Mouse (Mus musculus) CH12.LX (cell line): ENCODE data around the gene Zfp385c. TPM values are rescaled to one million over a fixed set of nuclear protein-coding genes. Genes with fewer than 3 reads are reported as not detected.

ENCODE experiments used
- DNase-seq: peaks from one replicate; pipeline ENCODE4 v3.0.0-alpha.2; 2013; ENCODE audit errors: extremely low read depth
- H3K27ac ChIP-seq: 2 replicates; pipeline ENCODE4 v1.5.1; 2012; ENCODE audit warnings: low read depth, mild to moderate bottlenecking, control low read depth, moderate library complexity; ENCODE audit not compliant: insufficient read depth
- H3K27me3 ChIP-seq: replicated peaks from 2 replicates; pipeline ENCODE3; 2012; ENCODE audit warnings: inconsistent platforms
- H3K36me3 ChIP-seq, 2 experiments: replicated peaks in 1 of 2; 2 replicates each; pipeline versions ENCODE3 to v1.6.1; 2012; ENCODE audit warnings: inconsistent platforms in 1 of 2, low read length in 1 of 2, mild to moderate bottlenecking in 1 of 2, mixed read lengths in 1 of 2, moderate library complexity in 1 of 2; ENCODE audit not compliant: control insufficient read depth in 1 of 2, insufficient read depth in 1 of 2
- H3K4me1 ChIP-seq, 2 experiments: 2 replicates each; pipeline ENCODE4 v1.6.1; 2012; ENCODE audit warnings: inconsistent platforms in 1 of 2, moderate library complexity in 1 of 2; ENCODE audit not compliant: insufficient read depth in 2 of 2, control insufficient read depth in 1 of 2
- H3K4me2 ChIP-seq: 2 replicates; pipeline ENCODE4 v1.6.1; 2012; ENCODE audit warnings: low read depth, mild to moderate bottlenecking, control low read depth; ENCODE audit not compliant: poor library complexity, insufficient read depth, severe bottlenecking
- H3K4me3 ChIP-seq, 3 experiments: fragments of 150-350 bp in 1 of 3; sonication (generic) in 1 of 3; replicated peaks in 1 of 3; 2 replicates each; pipeline versions ENCODE3 to v1.5.1; 2011 to 2012; ENCODE audit warnings: low read depth in 2 of 3, low read length in 2 of 3, mild to moderate bottlenecking in 2 of 3, moderate library complexity in 2 of 3, control low read depth in 1 of 3, improper control_type of control experiment in 1 of 3, inconsistent platforms in 1 of 3, mixed read lengths in 1 of 3; ENCODE audit not compliant: poor library complexity in 1 of 3
- H3K79me2 ChIP-seq: replicated peaks from 2 replicates; pipeline ENCODE4 v1.6.1; 2012; ENCODE audit warnings: mild to moderate bottlenecking, moderate library complexity; ENCODE audit not compliant: control insufficient read depth, poor library complexity, insufficient read depth, severe bottlenecking; ENCODE audit errors: extremely low read depth
- H3K9ac ChIP-seq: 2 replicates; pipeline ENCODE4 v1.6.1; 2012; ENCODE audit warnings: low read depth, mild to moderate bottlenecking, control low read depth, moderate library complexity; ENCODE audit not compliant: insufficient read depth
- H3K9me3 ChIP-seq: replicated peaks from 2 replicates; pipeline ENCODE3; 2012; ENCODE audit warnings: low read length, inconsistent platforms, mixed read lengths
- CHD1 ChIP-seq: IDR thresholded peaks from 2 replicates; pipeline ENCODE4 v1.6.1; 2012; ENCODE audit warnings: low read depth, low read length, improper control_type of control experiment, inconsistent platforms
- CHD2 ChIP-seq: IDR thresholded peaks from 2 replicates; pipeline ENCODE4 v1.6.1; 2011; ENCODE audit warnings: low read length, improper control_type of control experiment
- CTCF ChIP-seq, 2 experiments: IDR thresholded peaks in 1 of 2; conservative IDR thresholded peaks in 1 of 2; 2 replicates each; pipeline ENCODE4 v1.5.1; 2011 to 2012; ENCODE audit warnings: low read depth in 2 of 2, low read length in 2 of 2, improper control_type of control experiment in 1 of 2, inconsistent platforms in 1 of 2, mild to moderate bottlenecking in 1 of 2, moderate library complexity in 1 of 2
- EP300 ChIP-seq: IDR thresholded peaks from 2 replicates; pipeline ENCODE4 v1.6.1; 2011; ENCODE audit warnings: low read length, improper control_type of control experiment
- ETS1 ChIP-seq: conservative IDR thresholded peaks from 2 replicates; pipeline ENCODE4 v1.6.1; 2012; ENCODE audit warnings: low read depth, mild to moderate bottlenecking, inconsistent platforms, low read length, improper control_type of control experiment, moderate library complexity
- GABPA ChIP-seq: IDR thresholded peaks from 2 replicates; pipeline ENCODE4 v1.6.1; 2012; ENCODE audit warnings: low read depth, low read length, improper control_type of control experiment, inconsistent platforms; ENCODE audit not compliant: insufficient replicate concordance
- HCFC1 ChIP-seq: IDR thresholded peaks from 2 replicates; pipeline ENCODE4 v1.6.1; 2012; ENCODE audit warnings: low read depth, mild to moderate bottlenecking, inconsistent platforms, low read length, improper control_type of control experiment
- IRF4 ChIP-seq: IDR thresholded peaks from 2 replicates; pipeline ENCODE4 v1.6.1; 2014; ENCODE audit warnings: low read depth, mild to moderate bottlenecking, inconsistent platforms, low read length, improper control_type of control experiment
- JUND ChIP-seq: conservative IDR thresholded peaks from 2 replicates; pipeline ENCODE4 v1.6.1; 2011; ENCODE audit warnings: low read depth, low read length, improper control_type of control experiment
- MXI1 ChIP-seq: IDR thresholded peaks from 2 replicates; pipeline ENCODE4 v1.6.1; 2011; ENCODE audit warnings: mild to moderate bottlenecking, low read depth, low read length, improper control_type of control experiment
- MYC ChIP-seq: IDR thresholded peaks from 2 replicates; pipeline ENCODE4 v1.6.1; 2011; ENCODE audit warnings: low read depth, mild to moderate bottlenecking, improper control_type of control experiment, low read length
- NRF1 ChIP-seq: IDR thresholded peaks from 2 replicates; pipeline ENCODE4 v1.6.1; 2014; ENCODE audit warnings: low read depth, mild to moderate bottlenecking, inconsistent platforms, low read length, improper control_type of control experiment, moderate library complexity
- PAX5 ChIP-seq: IDR thresholded peaks from 2 replicates; pipeline ENCODE4 v1.6.1; 2012; ENCODE audit warnings: low read length, inconsistent platforms, mixed read lengths
- POLR2A ChIP-seq: IDR thresholded peaks from 2 replicates; pipeline ENCODE4 v1.6.1; 2011; ENCODE audit warnings: low read depth, mild to moderate bottlenecking, improper control_type of control experiment, low read length
- POLR2AphosphoS2 ChIP-seq: IDR thresholded peaks from 2 replicates; pipeline ENCODE4 v1.6.1; 2011; ENCODE audit warnings: low read depth, low read length, improper control_type of control experiment
- RAD21 ChIP-seq: IDR thresholded peaks from 2 replicates; pipeline ENCODE4 v1.6.1; 2011; ENCODE audit warnings: low read depth, mild to moderate bottlenecking, low read length, improper control_type of control experiment, moderate library complexity
- SIN3A ChIP-seq: IDR thresholded peaks from 2 replicates; pipeline ENCODE4 v1.6.1; 2012; ENCODE audit warnings: low read length, improper control_type of control experiment, inconsistent platforms
- TCF12 ChIP-seq: IDR thresholded peaks from 2 replicates; pipeline ENCODE4 v1.6.1; 2014; ENCODE audit warnings: low read depth, mild to moderate bottlenecking, inconsistent platforms, low read length, improper control_type of control experiment
- UBTF ChIP-seq: IDR thresholded peaks from 2 replicates; pipeline ENCODE4 v1.6.1; 2012; ENCODE audit warnings: low read depth, mild to moderate bottlenecking, inconsistent platforms, low read length, improper control_type of control experiment, moderate library complexity
- USF1 ChIP-seq: IDR thresholded peaks from 2 replicates; pipeline ENCODE4 v1.6.1; 2014; ENCODE audit warnings: low read depth, mild to moderate bottlenecking, inconsistent platforms, low read length, improper control_type of control experiment
- USF2 ChIP-seq: conservative IDR thresholded peaks from 2 replicates; pipeline ENCODE4 v1.6.1; 2011; ENCODE audit warnings: low read depth, low read length, improper control_type of control experiment
- ZKSCAN1 ChIP-seq: IDR thresholded peaks from 2 replicates; pipeline ENCODE4 v1.6.1; 2012; ENCODE audit warnings: low read depth, inconsistent platforms, low read length, improper control_type of control experiment, borderline replicate concordance
- ZMIZ1 ChIP-seq: IDR thresholded peaks from 2 replicates; pipeline ENCODE4 v1.6.1; 2012; ENCODE audit warnings: low read depth, mild to moderate bottlenecking, inconsistent platforms, low read length, improper control_type of control experiment
- dilution Hi-C: fragments of 300-500 bp; cut with MboI; formaldehyde crosslinking; loops from 2 replicates; pipeline ENCODE4 v1.14.3; 2020; ENCODE audit warnings: low sequenced_read_pairs; ENCODE audit not compliant: extremely low pct_unique_long_range_greater_than_20kb, extremely low pct_ligation_motif_present
- in situ Hi-C: fragments of 300-500 bp; cut with MboI; formaldehyde crosslinking; loops from 3 replicates; pipeline ENCODE4 v1.14.3; 2019; ENCODE audit warnings: low sequenced_read_pairs, low pct_ligation_motif_present, low pct_unique_long_range_greater_than_20kb, mixed read lengths
- polyA plus RNA-seq: library from polyadenylated mRNA; unstranded; fragments of >175 nt; gene quantifications from 2 replicates; pipeline ENCODE4 v1.2.1, GENCODE M21; 2012; ENCODE audit warnings: low read depth; ENCODE audit not compliant: insufficient read length
- total RNA-seq, 2 experiments: library from RNA; depleted of rRNA; stranded (reverse); fragments of 300-350 nt in 1 of 2; fragments of >200 nt in 1 of 2; gene quantifications; 2 replicates each; pipeline ENCODE4 v1.2.3; 2012 to 2014

Gene Zfp385c
- total and polyA plus RNA-seq, 3 experiments, result 0.08 to 0.14 TPM; not detected in 1

DNA sequence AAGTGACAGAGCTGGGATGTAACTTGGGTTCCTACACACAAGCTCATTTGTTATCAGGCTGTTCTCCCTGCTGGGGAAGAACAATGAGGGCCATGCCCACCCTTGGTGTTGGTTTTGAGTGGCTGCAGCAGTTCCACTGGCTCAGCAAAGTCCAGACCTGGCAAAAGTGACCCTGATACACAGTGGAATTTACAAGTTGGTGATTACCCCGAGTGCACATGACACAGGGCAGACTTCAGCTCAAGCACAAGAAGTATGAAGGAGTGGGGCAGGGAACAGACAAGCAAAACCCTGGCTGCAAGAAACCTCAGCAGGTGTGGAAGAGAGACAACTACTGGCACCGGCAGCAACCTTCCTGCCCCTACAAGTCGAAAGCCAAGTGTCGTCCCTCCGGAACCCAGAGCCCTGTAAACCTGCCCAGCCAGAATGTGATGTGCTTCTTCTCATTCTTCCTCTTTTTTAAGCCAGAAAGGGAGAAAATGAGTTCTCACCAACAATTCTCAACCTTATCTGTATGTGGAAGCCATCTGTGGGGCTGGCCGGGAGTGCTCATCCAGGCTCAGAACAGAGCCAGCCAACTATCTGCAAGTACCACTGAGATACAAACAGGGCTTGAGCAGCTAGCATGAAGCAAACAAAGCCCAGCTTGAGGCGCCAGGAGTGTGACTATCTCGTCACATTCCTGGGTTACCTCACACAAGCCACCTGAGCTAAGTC lies 29.7 kb upstream of the Zfp385c start:
- H3K9me3 ChIP-seq, result no peaks in the 10 kb centered on the region
- H3K79me2 ChIP-seq, result peaks cover 44% of the 10 kb centered on the region
- in situ Hi-C loops, result no loop called here
- peaks cover 30 to 81% of the 10 kb centered on the region in 2 experiments for H3K36me3 ChIP-seq
- no peak overlapping the region for H3K9ac ChIP-seq
- H3K4me3 ChIP-seq, result no peak overlapping the region
- no peak overlapping the region for H3K27ac ChIP-seq
- no peak overlapping the region for H3K4me2 ChIP-seq
- DNase-seq, result no peak
- TF ChIP-seq IRF4, result no peak
- TF ChIP-seq SIN3A, result no peak
- no peak for TF ChIP-seq CHD1
- no peak for TF ChIP-seq POLR2AphosphoS2
- no peak for TF ChIP-seq UBTF
- no peak for TF ChIP-seq MYC
- TF ChIP-seq USF2, result no peak
- TF ChIP-seq NRF1, result no peak
- TF ChIP-seq TCF12, result no peak
- TF ChIP-seq CTCF (conservative IDR thresholded peaks at IDR 0.05 in 1 of 2, IDR thresholded peaks at IDR 0.05 in 1 of 2; ENCODE audit: low read depth in 2 of 2, low read length in 2 of 2), result no peak
- dilution Hi-C loops, result no loop called here
- H3K4me1 ChIP-seq, result peaks cover 8 to 62% of the 10 kb centered on the region in 2 experiments
- H3K27me3 ChIP-seq, result no peaks in the 10 kb centered on the region

DNA sequence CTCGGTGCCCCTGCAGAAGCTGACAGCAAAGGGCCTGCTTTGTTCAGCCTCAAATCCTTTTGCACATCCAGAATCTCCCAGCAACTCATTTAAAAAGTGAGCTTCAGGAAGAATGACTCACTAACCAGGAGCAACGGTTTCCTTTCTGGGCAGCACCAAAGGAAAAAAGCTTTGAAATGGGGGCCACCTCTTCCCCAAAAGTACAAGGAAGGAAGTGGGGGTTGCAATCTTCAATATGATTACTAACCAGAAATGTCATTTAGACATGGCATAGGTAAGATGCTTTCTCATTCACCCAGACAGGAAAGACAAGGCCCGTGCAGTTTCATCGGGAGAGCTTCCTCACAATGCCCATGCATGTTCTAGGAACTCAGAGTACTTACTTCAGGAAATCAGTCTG lies 29.0 kb upstream of the Zfp385c start:
- H3K9me3 ChIP-seq, result no peaks in the 10 kb centered on the region
- no peak overlapping the region for H3K4me2 ChIP-seq
- H3K4me1 ChIP-seq, result peaks cover 8 to 60% of the 10 kb centered on the region in 2 experiments
- no peak overlapping the region for H3K27ac ChIP-seq
- dilution Hi-C loops (no loop called here), in situ Hi-C loops (no loop called here)
- peaks cover 35 to 88% of the 10 kb centered on the region in 2 experiments for H3K36me3 ChIP-seq
- H3K9ac ChIP-seq, result no peak overlapping the region
- TF ChIP-seq CHD1 (no peak), USF1 (no peak), CHD2 (no peak), EP300 (no peak), POLR2A (no peak), SIN3A (no peak), ETS1 (no peak), MYC (no peak), RAD21 (no peak), ZKSCAN1 (no peak), MXI1 (no peak), HCFC1 (no peak), PAX5 (no peak), JUND (no peak), TCF12 (no peak), ZMIZ1 (no peak), GABPA (no peak)
- H3K27me3 ChIP-seq, result no peaks in the 10 kb centered on the region
- no peak for DNase-seq
- peaks cover 41% of the 10 kb centered on the region for H3K79me2 ChIP-seq
- no peak overlapping the region for H3K4me3 ChIP-seq
